In genomic region chr7:133050681-133051080, GRCm38 (mm10) we compare ENCODE assay signal across 19 mouse cellular contexts.
A peak's percentile ranks its signal among the peaks of the same experiment; 100 is the strongest.
DNase-seq lines count a peak whose midpoint lies in the region; ATAC-seq and TF ChIP-seq lines count a peak whose summit lies in the region.
"Had no signal": no experiment of that assay in that cellular context is flagged by ENCODE, and none has a peak within 500 bp of the region (broad histone marks: within the 10 kb centered on the region; RNA-seq: fewer than 3 reads in every experiment).

No protein-coding gene starts in this region.

- no peak overlapping the region for H3K4me3 ChIP-seq in kidney, adult 2 months (ENCODE audit: insufficient read depth, low read depth, low read length)
- no peak overlapping the region for H3K4me3 ChIP-seq in heart, embryonic 11.5 days (ENCODE audit: low read depth, low read length)
- H3K4me3 ChIP-seq: embryonic facial prominence, embryonic 13.5 days; limb, embryonic 13.5 days; liver, embryonic 15.5 days; midbrain, embryonic 10.5 days; neural tube, embryonic 15.5 days had no signal

- peak; percentile 25 for DNase-seq in 416B (ENCODE audit: low read depth)
- peak; percentile 100 for DNase-seq in fat pad, adult 2 months (ENCODE audit: extremely low read depth, low read depth, low spot score)
- peak; percentile 81 for DNase-seq in kidney, adult 2 months
- DNase-seq in kidney, postnatal 14 days = peak; percentile 73
- DNase-seq in liver = no peak
- DNase-seq in left cerebral cortex, postnatal 4 days = no peak
- no peak for DNase-seq in cerebellum, postnatal 14 days
- DNase-seq: cerebellum, adult 8-10 months; forebrain, postnatal 0 days; lung, postnatal 14 days; retina, postnatal 1 day; right cerebral cortex, postnatal 4 days had no signal

- no peak for TF ChIP-seq POLR2A in kidney, adult 2 months (IDR thresholded peaks at IDR 0.05; ENCODE audit: low read depth, low read length)

- no peak overlapping the region for H3K4me2 ChIP-seq in heart, embryonic 11.5 days
- H3K4me2 ChIP-seq: embryonic facial prominence, embryonic 13.5 days; limb, embryonic 13.5 days; liver, embryonic 15.5 days; neural tube, embryonic 15.5 days had no signal

- intact Hi-C loops in left cerebral cortex, postnatal 4 days (cut with DNase I) = no loop called here

- H3K27ac ChIP-seq in kidney, adult 2 months (ENCODE audit: insufficient read depth, low read depth, low read length) = peak overlapping the region; percentile 32
- no peak overlapping the region for H3K27ac ChIP-seq in heart, embryonic 11.5 days (ENCODE audit: low read depth, low read length)
- H3K27ac ChIP-seq: embryonic facial prominence, embryonic 13.5 days; limb, embryonic 13.5 days; liver, embryonic 15.5 days; midbrain, embryonic 10.5 days; neural tube, embryonic 15.5 days had no signal

- H3K9ac ChIP-seq in heart, embryonic 11.5 days (ENCODE audit: low read depth, low read length) = no peak overlapping the region
- H3K9ac ChIP-seq: embryonic facial prominence, embryonic 13.5 days; forebrain, postnatal 0 days; limb, embryonic 13.5 days; liver, embryonic 15.5 days; neural tube, embryonic 15.5 days had no signal

- H3K36me3 ChIP-seq in kidney, adult 2 months (ENCODE audit: control insufficient read depth, insufficient read depth, low read length) = no peaks in the 10 kb centered on the region
- 0 out of 2 replicates have a peak, but pooled peaks cover 3% of the 10 kb centered on the region for H3K36me3 ChIP-seq in heart, embryonic 11.5 days (ENCODE audit: control insufficient read depth, insufficient read depth, low read length)
- H3K36me3 ChIP-seq: liver, embryonic 15.5 days had no signal

- ATAC-seq in heart, embryonic 11.5 days (replicated peaks; ENCODE audit: insufficient number of reproducible peaks, low FRiP score, low TSS enrichment) = no peak
- ATAC-seq: forebrain, postnatal 0 days; hindbrain, embryonic 16.5 days had no signal

- TF ChIP-seq CTCF in kidney, adult 2 months (conservative IDR thresholded peaks at IDR 0.05; ENCODE audit: insufficient read depth, insufficient read length, low read depth, low read length) = no peak

- 35% methylated on average over 6 of the region's 6 CpGs for WGBS in kidney, adult 2 months
- 64% methylated on average over 6 of the region's 6 CpGs for WGBS in heart, embryonic 11.5 days (ENCODE audit: insufficient replicate concordance)

- H3K9me3 ChIP-seq in heart, embryonic 11.5 days (replicated peaks; ENCODE audit: control insufficient read depth, low read length) = no peaks in the 10 kb centered on the region
- H3K9me3 ChIP-seq: embryonic facial prominence, embryonic 13.5 days; limb, embryonic 13.5 days; liver, embryonic 15.5 days; midbrain, embryonic 10.5 days; neural tube, embryonic 15.5 days had no signal

- H3K27me3 ChIP-seq in kidney, adult 2 months (replicated peaks; ENCODE audit: control insufficient read depth, insufficient read depth, low read length) = no peaks in the 10 kb centered on the region
- no peaks in the 10 kb centered on the region for H3K27me3 ChIP-seq in heart, embryonic 11.5 days (ENCODE audit: control insufficient read depth, insufficient read depth, low read length)
- H3K27me3 ChIP-seq: embryonic facial prominence, embryonic 13.5 days; limb, embryonic 13.5 days; liver, embryonic 15.5 days; neural tube, embryonic 15.5 days had no signal

- H3K4me1 ChIP-seq in kidney, adult 2 months (ENCODE audit: control insufficient read depth, insufficient read depth, low read length) = peaks cover 48% of the 10 kb centered on the region
- H3K4me1 ChIP-seq in heart, embryonic 11.5 days (ENCODE audit: control insufficient read depth, insufficient read depth, low read length) = peaks cover 27% of the 10 kb centered on the region

Comparison
In these comparisons a context has a peak if more than half of its experiments do, and no peak if none do; other contexts are left out.
1. DNase-seq: peak in 416B (single experiment), fat pad, adult 2 months (single experiment), kidney, adult 2 months (single experiment) and kidney, postnatal 14 days (single experiment); none in liver (single experiment), left cerebral cortex, postnatal 4 days (single experiment) and cerebellum, postnatal 14 days (0 of 2).